Mouse (Mus musculus) kidney, adult 18-20 months (tissue): Measurements from ENCODE around the gene Ephx1.

Source experiments
- DNase-seq: peaks from one replicate; pipeline ENCODE4 v3.0.0; 2021

The Ephx1 gene

GRCm38 (mm10) chr1:180934467-180935419, 86.0 kb downstream of the Ephx1 start, which contains the start of gene Lefty1:
TSS of gene Lefty1 (plus strand) at chr1:180935022.
- DNase-seq: no peak

- no peak for DNase-seq
Observed at GRCm38 (mm10) chr1:180933659-180934058, 87.0 kb downstream of the Ephx1 start.

- no peak for DNase-seq
Observed at GRCm38 (mm10) chr1:180931106-180931505, 89.6 kb downstream of the Ephx1 start.

- no peak for DNase-seq
Observed at GRCm38 (mm10) chr1:180929599-180929998, 91.1 kb downstream of the Ephx1 start.

GRCm38 (mm10) chr1:180926286-180926685, 94.4 kb downstream of the Ephx1 start:
- no peak for DNase-seq
